In the genomic region with DNA sequence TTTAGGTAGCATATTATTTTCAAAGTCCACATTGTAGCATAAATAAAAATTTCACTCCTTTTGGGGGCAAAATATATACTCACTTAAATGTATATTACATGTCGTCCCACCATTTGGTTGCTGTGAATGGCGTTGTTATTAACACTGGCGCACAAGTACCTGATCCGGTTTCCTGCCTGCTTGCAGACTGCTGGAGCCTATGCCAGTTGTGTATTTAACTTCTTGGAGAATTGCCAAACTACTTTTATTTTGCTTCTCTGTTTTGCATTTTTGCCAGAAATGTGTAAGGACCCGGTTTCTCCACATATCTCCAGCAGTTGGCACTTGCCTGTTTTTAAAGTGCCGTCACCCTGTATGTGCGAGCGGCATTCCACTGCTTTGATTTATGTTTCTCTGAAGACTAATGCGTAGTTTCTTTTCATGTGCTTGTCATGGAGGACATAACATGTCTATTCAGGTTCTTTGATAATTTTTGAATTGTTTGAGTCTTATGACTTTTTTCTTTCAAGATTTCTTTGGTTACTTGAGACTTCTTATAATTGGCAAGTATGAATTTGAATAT, we compare ENCODE assay signal across 20 mouse cellular contexts. TPM values are rescaled to one million over a fixed set of nuclear protein-coding genes. Genes with fewer than 3 reads are reported as not detected.
DNase-seq lines count a peak whose midpoint lies in the region; ATAC-seq and TF ChIP-seq lines count a peak whose summit lies in the region.
"Had no signal": no experiment of that assay in that cellular context is flagged by ENCODE, and none has a peak within 500 bp of the region (broad histone marks: within the 10 kb centered on the region; RNA-seq: fewer than 3 reads in every experiment).

No protein-coding gene starts in this region.

- no peak overlapping the region for H3K27ac ChIP-seq in kidney, postnatal 0 days
- H3K27ac ChIP-seq in stomach, postnatal 0 days (replicated peaks) = no peak overlapping the region
- H3K27ac ChIP-seq: embryonic facial prominence, embryonic 12.5 days; gastrocnemius, adult 2 months; heart, embryonic 10.5 days; liver, embryonic 12.5 days; macrophage; midbrain, embryonic 12.5 days had no signal

- TF ChIP-seq CTCF in kidney, postnatal 0 days (IDR thresholded peaks at IDR 0.05; ENCODE audit: low read depth) = no peak
- no peak for TF ChIP-seq CTCF in stomach, postnatal 0 days (IDR thresholded peaks at IDR 0.05; ENCODE audit: low read depth)

- no peak for ATAC-seq in kidney, postnatal 0 days (replicated peaks; ENCODE audit: low FRiP score, low read depth)
- ATAC-seq in stomach, postnatal 0 days (ENCODE audit: low FRiP score, low TSS enrichment) = peak; percentile 64; the same call in 1 of the 2 replicates
- ATAC-seq: activated CD4-positive, CD25-positive, alpha-beta regulatory T cell, adult 4 months; liver, embryonic 12.5 days had no signal

- H3K9me3 ChIP-seq in kidney, postnatal 0 days (replicated peaks; ENCODE audit: low read length) = no peaks in the 10 kb centered on the region
- no peaks in the 10 kb centered on the region for H3K9me3 ChIP-seq in stomach, postnatal 0 days (ENCODE audit: control insufficient read depth, low read length)
- H3K9me3 ChIP-seq: embryonic facial prominence, embryonic 12.5 days; G1E; heart, embryonic 10.5 days; liver, embryonic 12.5 days; midbrain, embryonic 12.5 days had no signal

- no peak overlapping the region for H3K4me3 ChIP-seq in kidney, postnatal 0 days (replicated peaks; ENCODE audit: low read depth, low read length)
- no peak overlapping the region for H3K4me3 ChIP-seq in stomach, postnatal 0 days (ENCODE audit: low read depth, low read length)
- H3K4me3 ChIP-seq: embryonic facial prominence, embryonic 12.5 days; gastrocnemius, adult 2 months; heart, embryonic 10.5 days; liver, embryonic 12.5 days; midbrain, embryonic 12.5 days; myocyte had no signal

- no peaks in the 10 kb centered on the region for H3K27me3 ChIP-seq in kidney, postnatal 0 days (ENCODE audit: insufficient read depth, low read length)
- H3K27me3 ChIP-seq in stomach, postnatal 0 days (ENCODE audit: control insufficient read depth, insufficient read depth, low read length) = no peaks in the 10 kb centered on the region
- H3K27me3 ChIP-seq: embryonic facial prominence, embryonic 12.5 days; midbrain, embryonic 12.5 days had no signal

- H3K9ac ChIP-seq in kidney, postnatal 0 days (ENCODE audit: low read depth, low read length) = no peak overlapping the region
- no peak overlapping the region for H3K9ac ChIP-seq in stomach, postnatal 0 days (ENCODE audit: low read length)
- H3K9ac ChIP-seq: embryonic facial prominence, embryonic 12.5 days; liver, embryonic 12.5 days; midbrain, embryonic 12.5 days had no signal

- H3K36me3 ChIP-seq in kidney, postnatal 0 days (ENCODE audit: insufficient read depth, low read length) = no peaks in the 10 kb centered on the region
- no peaks in the 10 kb centered on the region for H3K36me3 ChIP-seq in stomach, postnatal 0 days (ENCODE audit: control insufficient read depth, insufficient read depth, low read length)
- H3K36me3 ChIP-seq: embryonic facial prominence, embryonic 12.5 days; G1E; heart, embryonic 10.5 days; liver, embryonic 12.5 days; midbrain, embryonic 12.5 days had no signal

- TF ChIP-seq EP300 in stomach, postnatal 0 days (optimal IDR thresholded peaks at IDR 0.05) = no peak

- peak; percentile 16 for DNase-seq in adrenal gland, postnatal 10 days
- no peak for DNase-seq in adrenal gland, postnatal 36 days
- DNase-seq in kidney, postnatal 0 days (ENCODE audit: low spot score) = peak; percentile 27
- no peak for DNase-seq in kidney, adult 8-10 months
- DNase-seq in urinary bladder, postnatal 14 days (ENCODE audit: low spot score) = peak; percentile 24
- DNase-seq in urinary bladder, postnatal 4 days (ENCODE audit: low spot score in 2 of 2) = no peak
- DNase-seq in stomach, postnatal 0 days (ENCODE audit: low spot score) = no peak
- DNase-seq in layer of hippocampus, postnatal 36 days = no peak
- DNase-seq: cerebellum, adult 8-10 months; gastrocnemius, adult 2 months; heart, postnatal 10 days; thymus, adult 18-20 months had no signal

- H3K4me1 ChIP-seq in kidney, postnatal 0 days (replicated peaks; ENCODE audit: insufficient read depth, low read length) = no peaks in the 10 kb centered on the region
- no peaks in the 10 kb centered on the region for H3K4me1 ChIP-seq in stomach, postnatal 0 days (replicated peaks; ENCODE audit: control insufficient read depth, insufficient read depth)
- H3K4me1 ChIP-seq: embryonic facial prominence, embryonic 12.5 days; heart, embryonic 10.5 days; liver, embryonic 12.5 days; midbrain, embryonic 12.5 days had no signal

- WGBS in kidney, postnatal 0 days = 40% methylated on average over 9 of the region's 9 CpGs
- 33% methylated on average over 9 of the region's 9 CpGs for WGBS in stomach, postnatal 0 days

- no peak overlapping the region for H3K4me2 ChIP-seq in kidney, postnatal 0 days (ENCODE audit: low read length)
- H3K4me2 ChIP-seq in stomach, postnatal 0 days (replicated peaks; ENCODE audit: low read depth) = no peak overlapping the region
- H3K4me2 ChIP-seq: embryonic facial prominence, embryonic 12.5 days; liver, embryonic 12.5 days; midbrain, embryonic 12.5 days had no signal

RNA-seq across cellular contexts. Expression of a gene that starts 6.1 kb away (rescaled TPM):
- total RNA-seq in adrenal gland, postnatal 10 days (2021) = 10 to 100 TPM; 19.0 to 22.4 TPM
- total RNA-seq in adrenal gland, postnatal 36 days (2021) = 10 to 100 TPM; 19.1 to 21.1 TPM
- polyA plus RNA-seq in kidney, postnatal 0 days (2015; fragmentation: Nextera tagmentation; extraction: Ambion mirVana) = 20.3 and 20.8 TPM in 2 replicates
- polyA plus RNA-seq in stomach, postnatal 0 days (2015; fragmentation: Nextera tagmentation; extraction: Ambion mirVana) = 17.0 and 17.2 TPM in 2 replicates
- total RNA-seq in layer of hippocampus, postnatal 36 days (2021) = 10 to 100 TPM; 21.2 to 23.0 TPM

Comparison
In these comparisons a context has a peak if more than half of its experiments do, and no peak if none do; other contexts are left out.
1. DNase-seq: peak in adrenal gland, postnatal 10 days (single experiment), kidney, postnatal 0 days (single experiment) and urinary bladder, postnatal 14 days (single experiment); none in adrenal gland, postnatal 36 days (0 of 2), kidney, adult 8-10 months (0 of 2), urinary bladder, postnatal 4 days (0 of 2), stomach, postnatal 0 days (single experiment) and layer of hippocampus, postnatal 36 days (0 of 2).